Mouse (Mus musculus) Patski (cell line): ENCODE measurements around the gene Alkbh2. TPM values are rescaled to one million over a fixed set of nuclear protein-coding genes. Genes with fewer than 3 reads are reported as not detected.

Experiments used
- ATAC-seq: fragments of 100-300 bp; one replicate; pipeline ENCODE4 v1.8.0; 2021
- CTCF ChIA-PET: fragments of 350-600 bp; sonication (Branson Sonifier 250); formaldehyde crosslinking; loops from one replicate; lab custom pipeline; 2022; ENCODE audit warnings: inconsistent platforms; lab: Charles Lee
- POLR2A ChIA-PET: fragments of 350-600 bp; sonication (Branson Sonifier 250); formaldehyde crosslinking; loops from one replicate; lab custom pipeline; 2022; ENCODE audit warnings: antibody characterized with exemption, inconsistent platforms; lab: Charles Lee
- DNase-seq: peaks from one replicate; pipeline ENCODE4 v3.0.0-alpha.2; 2011; ENCODE audit warnings: low read depth, low spot score
- H3K27me3 ChIP-seq: fragments of 371-371 bp; one replicate; pipeline ENCODE4 v1.5.1; 2021
- CTCF ChIP-seq: fragments of 100-300 bp; IDR thresholded peaks from one replicate; pipeline ENCODE4 v1.5.1; 2021
- in situ Hi-C: fragments of 300-500 bp; cut with MboI; formaldehyde crosslinking; loops from 3 replicates; pipeline ENCODE4 v1.11.1; 2018; ENCODE audit warnings: low pct_unique_long_range_greater_than_20kb, mixed read lengths
- polyA plus RNA-seq: library from polyadenylated mRNA; unstranded; gene quantifications from one replicate; pipeline ENCODE4 v1.2.3, GENCODE M21; 2021

The Alkbh2 gene
- polyA plus RNA-seq, 1 experiment from 2014 or later, result 34.1 TPM

DNA sequence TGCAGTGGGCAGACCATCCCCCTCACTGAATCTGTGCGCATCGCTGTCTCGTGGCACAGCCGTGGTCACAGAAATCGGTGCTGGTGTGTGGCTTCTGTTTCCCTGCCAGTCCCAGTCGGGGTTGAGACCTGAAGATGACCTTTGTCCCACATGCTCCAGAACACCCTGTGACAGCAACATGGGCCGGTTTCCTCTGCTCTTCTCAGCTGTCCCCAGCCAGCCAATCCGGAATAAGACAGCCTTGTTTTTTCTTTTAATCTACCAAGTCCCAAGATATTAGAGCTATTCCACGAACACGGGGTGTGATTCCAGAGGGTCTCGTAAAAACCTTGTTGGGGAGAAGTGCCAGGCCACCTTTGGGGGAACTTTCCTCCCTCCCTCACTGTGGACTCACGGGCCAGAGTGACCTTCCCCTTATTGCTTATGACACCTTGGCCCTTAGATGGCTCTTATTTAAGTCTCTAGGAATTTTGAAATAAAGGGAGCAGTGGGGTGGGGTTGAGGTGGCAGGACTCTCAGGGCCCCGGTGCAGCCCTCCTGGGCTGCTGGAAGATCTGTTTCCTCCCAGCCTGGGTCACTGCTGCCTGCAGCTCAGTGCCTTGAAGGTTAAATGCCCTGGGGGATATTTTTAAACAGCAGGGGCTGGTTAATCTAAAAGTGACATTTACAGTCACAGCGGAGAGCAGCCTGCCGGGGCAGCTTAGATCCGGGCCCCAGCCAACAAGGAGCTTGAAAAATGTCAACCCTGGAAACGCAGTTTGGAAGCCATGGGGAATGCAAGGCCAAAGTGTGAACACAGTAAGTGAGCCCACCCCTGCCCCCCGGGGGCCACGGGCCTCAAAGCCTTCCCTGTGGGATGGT lies 18.2 kb upstream of the Alkbh2 start, which contains the start of gene Acacb:
Acacb (plus strand) TSS at position 508 of the 861 bp plus-strand sequence.
- ChIA-PET POLR2A (no interaction called here), CTCF (interaction anchor here (0.8 to 1.5 kb wide), 4 partner anchors 9 to 16 kb away, joined by 3 read pairs; no protein-coding TSS in a partner anchor)
- DNase-seq (no peak), ATAC-seq (no peak)
- H3K27me3 ChIP-seq, result no peaks in the 10 kb centered on the region
- TF ChIP-seq CTCF, result no peak
- in situ Hi-C loops, result no loop called here

DNA sequence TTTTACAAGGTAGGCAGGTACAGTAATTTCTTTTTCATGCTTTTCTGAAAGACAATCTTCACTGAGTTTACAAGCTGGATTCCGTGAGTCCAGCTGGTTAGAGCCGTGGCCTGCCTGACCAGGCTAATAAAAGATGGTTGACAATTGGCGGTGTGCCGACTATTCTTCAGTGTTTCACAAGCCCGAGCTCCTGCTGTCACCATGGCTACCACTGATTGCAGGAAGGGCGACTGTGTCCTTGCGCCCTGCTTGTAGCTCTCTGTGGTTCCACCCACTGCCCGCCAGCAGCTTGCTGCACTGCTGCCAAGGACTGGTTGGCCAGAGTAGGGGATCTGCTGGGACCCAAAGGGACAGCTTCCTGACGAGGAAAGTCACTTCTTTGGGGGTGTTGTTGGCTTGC lies 11.2 kb upstream of the Alkbh2 start:
- DNase-seq (no peak), ATAC-seq (no peak)
- in situ Hi-C loops, result no loop called here
- H3K27me3 ChIP-seq, result no peaks in the 10 kb centered on the region
- CTCF ChIA-PET, result no interaction called here
- POLR2A ChIA-PET, result interaction anchor here (0.9 to 2.1 kb wide), 2 partner anchors 8 to 12 kb away, joined by 3 to 7 read pairs; partner anchors contain the start of gene Ung
- TF ChIP-seq CTCF, result no peak

DNA sequence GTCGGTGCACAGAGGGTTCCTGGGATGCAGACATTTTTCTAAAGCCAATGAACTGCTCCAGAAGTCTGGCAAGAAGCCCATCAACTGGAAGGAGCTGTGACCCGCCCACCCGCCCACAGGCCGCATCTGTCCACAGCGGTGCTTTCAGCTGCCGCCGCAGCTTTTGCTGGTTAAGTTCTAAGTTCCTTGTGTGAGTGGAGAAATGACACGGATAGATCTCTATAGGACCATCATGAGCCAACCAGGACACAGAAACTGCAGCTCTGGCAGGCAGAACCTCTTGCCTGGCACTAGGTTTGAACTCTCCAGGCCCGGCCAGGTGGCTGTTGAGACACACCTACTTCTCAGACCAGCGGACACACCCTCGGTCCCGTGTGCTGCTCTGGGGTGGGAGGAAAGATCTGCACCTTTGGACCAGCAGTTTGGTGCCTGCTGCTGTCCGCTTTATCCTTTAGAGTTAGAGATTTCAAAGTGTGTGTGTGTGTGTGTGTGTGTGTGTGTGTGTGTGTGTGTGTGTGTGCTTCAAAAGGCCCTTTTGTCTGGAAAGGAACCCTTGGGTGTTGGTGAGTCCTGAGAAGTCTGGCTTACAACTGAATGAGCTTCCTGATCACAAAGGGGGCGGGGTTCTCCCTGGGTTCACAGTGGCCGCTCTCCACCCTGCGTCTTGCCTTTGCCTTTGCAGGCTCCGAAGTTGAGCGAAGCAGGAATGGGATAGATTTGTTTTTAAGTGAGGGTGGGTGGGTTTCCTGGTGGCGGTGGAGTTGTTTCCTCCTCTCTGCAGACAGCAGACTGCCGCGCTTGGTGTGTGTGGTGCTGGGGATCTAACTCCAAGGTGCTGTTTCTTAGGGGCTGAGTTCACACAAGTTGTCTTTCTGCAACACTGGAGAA lies 10.5 kb upstream of the Alkbh2 start:
- no peaks in the 10 kb centered on the region for H3K27me3 ChIP-seq
- in situ Hi-C loops, result no loop called here
- POLR2A ChIA-PET, result no interaction called here
- DNase-seq (no peak), ATAC-seq (no peak)
- TF ChIP-seq CTCF, result no peak
- CTCF ChIA-PET, result interaction anchor here (0.8 kb wide), 1 partner anchor 92 kb away, joined by 3 read pairs; no protein-coding TSS in a partner anchor

DNA sequence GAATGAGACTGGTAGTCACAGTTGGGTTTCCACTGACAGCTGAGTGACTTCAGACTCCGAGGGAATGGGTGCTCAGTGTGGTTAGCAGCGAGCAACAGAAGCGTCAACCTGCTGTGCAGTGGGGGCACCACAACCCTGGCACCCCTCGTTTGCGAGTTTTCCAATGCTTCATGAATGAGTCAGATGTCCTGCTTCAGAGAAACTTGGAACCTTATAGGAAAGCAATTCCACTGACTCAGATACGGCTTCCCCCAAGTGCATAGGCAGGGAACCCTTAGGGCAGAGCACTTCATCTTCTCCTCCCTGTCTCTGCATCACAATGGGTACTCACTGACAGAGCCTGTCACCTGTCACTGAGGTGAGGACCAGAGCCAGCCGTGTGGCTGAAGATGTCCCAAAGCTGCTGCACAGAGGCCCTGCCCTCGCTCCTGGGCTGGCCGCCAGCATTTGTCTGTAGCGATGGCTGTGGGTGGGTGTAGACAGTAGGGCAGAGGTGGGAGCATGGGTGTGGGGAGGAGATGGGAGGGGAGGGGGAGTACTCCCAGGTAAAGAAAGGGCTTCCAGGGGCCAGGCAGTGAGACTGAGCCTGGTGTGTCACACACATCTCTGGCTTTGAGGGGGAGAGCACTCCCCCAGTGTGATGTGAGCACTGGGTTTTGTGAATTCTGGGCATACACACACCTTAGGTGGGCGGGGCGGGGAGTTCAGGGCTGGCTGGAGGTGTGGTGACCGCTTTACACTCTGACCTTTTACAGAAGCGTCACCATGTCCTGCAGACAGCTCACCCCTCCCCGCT lies 9.7 kb upstream of the Alkbh2 start:
- in situ Hi-C loops, result no loop called here
- no peaks in the 10 kb centered on the region for H3K27me3 ChIP-seq
- no peak for DNase-seq
- no peak for TF ChIP-seq CTCF
- ATAC-seq, result no peak
- CTCF ChIA-PET, result interaction anchor here (0.8 kb wide), 1 partner anchor 91 kb away, joined by 3 read pairs; no protein-coding TSS in a partner anchor
- POLR2A ChIA-PET, result no interaction called here

DNA sequence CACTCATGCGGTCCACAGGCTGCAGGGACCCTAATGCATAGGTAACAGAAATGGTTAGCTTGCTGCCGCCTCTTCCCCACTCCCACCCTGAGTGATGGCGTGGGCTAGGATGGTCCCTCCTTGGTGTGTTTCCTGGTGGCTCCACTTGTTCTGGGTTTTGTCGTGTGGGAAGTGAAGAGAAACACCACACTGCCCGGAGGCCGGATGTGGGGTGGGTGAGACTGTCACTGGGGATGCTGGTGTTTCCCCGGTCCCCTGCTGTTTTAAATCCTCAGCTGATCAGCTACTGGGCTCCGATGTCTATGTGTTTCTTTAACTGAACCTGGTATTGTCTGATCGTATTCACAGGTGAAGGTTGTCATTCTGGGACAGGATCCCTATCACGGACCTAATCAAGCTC lies 7.5 kb upstream of the Alkbh2 start:
- H3K27me3 ChIP-seq, result no peaks in the 10 kb centered on the region
- ATAC-seq (no peak), DNase-seq (no peak)
- CTCF ChIA-PET, result interaction anchor here (1.1 kb wide), 1 partner anchor 27 kb away, joined by 3 read pairs; no protein-coding TSS in a partner anchor
- in situ Hi-C loops, result no loop called here
- TF ChIP-seq CTCF, result no peak
- POLR2A ChIA-PET, result no interaction called here

DNA sequence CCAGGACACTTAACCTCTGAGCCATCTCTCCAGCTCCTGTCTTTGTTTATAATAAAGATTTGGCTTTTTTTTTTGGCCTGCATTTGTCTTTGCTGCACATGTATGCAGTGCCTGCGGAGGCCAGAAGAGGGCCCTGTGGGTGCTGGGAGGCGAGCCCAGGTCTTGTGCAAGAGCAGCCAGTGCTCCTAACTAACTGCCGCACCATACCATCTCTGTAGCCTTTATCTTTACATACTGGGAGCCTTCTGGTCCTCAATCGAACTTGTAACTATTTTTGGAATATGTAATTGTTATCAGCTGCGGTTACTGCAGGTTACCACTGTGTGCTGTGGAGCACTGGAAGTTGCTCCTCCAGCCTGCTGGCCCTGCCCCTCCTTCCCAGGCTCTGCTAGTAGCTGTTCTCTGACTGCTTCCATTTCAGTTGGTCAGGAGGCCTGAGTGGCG lies 6.1 kb upstream of the Alkbh2 start:
- TF ChIP-seq CTCF, result no peak
- no peaks in the 10 kb centered on the region for H3K27me3 ChIP-seq
- ChIA-PET POLR2A (no interaction called here), CTCF (interaction anchor here (0.7 to 1.4 kb wide), 3 partner anchors 9 to 88 kb away, joined by 3 to 4 read pairs (median 3); no protein-coding TSS in a partner anchor)
- no peak for DNase-seq
- in situ Hi-C loops, result no loop called here
- no peak for ATAC-seq

DNA sequence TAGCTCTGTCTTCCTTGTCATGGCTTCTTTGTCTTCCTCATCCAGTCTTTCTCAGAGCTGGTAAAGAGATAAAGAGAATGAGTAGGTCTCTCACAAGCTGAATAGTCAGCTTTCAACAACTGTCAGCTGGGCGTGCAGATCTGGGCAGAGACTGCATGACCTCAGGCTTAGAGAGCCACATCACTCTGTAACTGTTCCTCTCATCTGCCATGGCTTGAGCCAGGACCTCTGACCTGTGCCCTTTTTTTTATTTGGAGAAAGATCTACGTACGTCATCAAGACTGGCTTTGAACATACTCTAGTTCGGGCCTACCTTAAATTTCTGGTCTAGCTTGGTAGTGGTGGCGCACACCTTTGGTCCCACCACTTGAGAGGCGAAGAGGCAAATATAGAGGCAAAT lies 4.8 kb upstream of the Alkbh2 start:
- ATAC-seq, result no peak
- no peaks in the 10 kb centered on the region for H3K27me3 ChIP-seq
- no peak for DNase-seq
- ChIA-PET POLR2A (no interaction called here), CTCF (interaction anchor here (1.0 kb wide), 1 partner anchor 13 kb away, joined by 3 read pairs; no protein-coding TSS in a partner anchor)
- TF ChIP-seq CTCF, result no peak
- in situ Hi-C loops, result no loop called here

DNA sequence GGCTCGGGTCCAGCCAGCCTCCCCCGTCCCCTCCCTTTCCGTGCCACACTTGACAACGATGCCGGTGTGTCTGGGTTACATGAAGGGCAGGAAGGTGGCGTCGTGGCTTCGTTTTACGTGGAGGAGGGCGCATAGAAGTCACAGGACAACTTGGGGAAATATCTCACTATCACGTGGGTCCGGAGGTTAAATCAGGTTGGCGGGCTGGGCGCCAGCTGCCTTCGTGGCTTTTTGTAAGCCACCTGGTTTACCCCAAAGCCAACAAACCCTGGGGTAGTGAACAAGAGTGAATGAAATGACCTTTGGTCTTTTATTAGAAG lies 3.5 kb upstream of the Alkbh2 start:
- no peak for TF ChIP-seq CTCF
- ATAC-seq (peak; percentile 0), DNase-seq (peak; percentile 33)
- no peaks in the 10 kb centered on the region for H3K27me3 ChIP-seq
- ChIA-PET POLR2A (interaction anchor here (1.6 kb wide), 1 partner anchor 9 kb away, joined by 7 read pairs; no protein-coding TSS in a partner anchor), CTCF (interaction anchor here (1.2 kb wide), 1 partner anchor 32 kb away, joined by 3 read pairs; no protein-coding TSS in a partner anchor)
- in situ Hi-C loops, result no loop called here

DNA sequence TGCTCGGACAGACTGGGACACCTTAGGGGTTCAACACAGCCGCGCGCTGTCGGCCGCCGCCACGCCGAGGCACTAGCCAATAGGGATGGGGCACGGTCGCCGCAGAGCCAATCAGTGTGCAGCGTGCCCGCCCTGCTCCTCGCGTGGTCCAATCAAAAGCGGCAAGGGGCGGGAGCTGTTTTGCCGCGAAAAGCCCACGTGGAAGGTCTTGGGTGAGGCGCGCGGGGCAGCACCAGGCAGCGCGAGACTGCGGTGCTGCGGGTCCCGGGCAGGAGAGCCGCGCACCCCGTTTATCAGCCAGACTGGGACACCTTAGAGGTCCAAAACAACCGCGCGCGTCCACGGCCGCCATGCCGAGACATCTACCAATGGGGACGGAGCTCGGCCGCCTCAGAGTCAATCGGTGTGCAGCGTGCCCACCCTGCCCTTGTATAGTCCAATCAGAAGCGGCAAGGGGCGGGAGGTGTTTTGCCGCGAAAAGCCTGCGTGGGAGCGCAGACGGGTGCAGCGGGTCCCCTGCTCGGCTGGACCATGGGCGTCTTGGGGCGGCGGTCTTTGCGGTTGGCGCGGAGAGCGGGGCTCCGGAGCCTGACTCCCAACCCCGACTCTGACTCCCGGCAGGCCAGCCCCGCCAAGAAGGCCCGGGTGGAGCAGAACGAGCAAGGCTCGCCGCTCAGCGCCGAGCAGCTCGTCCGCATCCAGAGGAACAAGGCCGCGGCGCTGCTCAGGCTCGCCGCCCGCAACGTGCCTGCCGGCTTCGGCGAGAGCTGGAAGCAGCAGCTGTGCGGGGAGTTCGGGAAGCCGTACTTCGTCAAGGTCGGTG lies 2.9 kb upstream of the Alkbh2 start:
- ChIA-PET CTCF (interaction anchor here (1.2 to 1.8 kb wide), 2 partner anchors 31 to 192 kb away, joined by 3 read pairs; no protein-coding TSS in a partner anchor), POLR2A (interaction anchor here (1.6 kb wide), 1 partner anchor 9 kb away, joined by 7 read pairs; no protein-coding TSS in a partner anchor)
- ATAC-seq (peak; percentile 88), DNase-seq (peak; percentile 54)
- no peaks in the 10 kb centered on the region for H3K27me3 ChIP-seq
- in situ Hi-C loops, result no loop called here
- no peak for TF ChIP-seq CTCF
